Mouse (Mus musculus): ENCODE results near the gene Gsdma.

GRCm38 (mm10) chr11:98708282-98708956, 44.3 kb downstream of the Gsdma start:
- TF ChIP-seq CTCF (IDR thresholded peaks at IDR 0.05; ENCODE audit: low read depth) (no peak), EP300 (optimal IDR thresholded peaks at IDR 0.05) (no peak)
